Mouse (Mus musculus): ENCODE measurements at regions not wholly inside any gene's neighbourhood (a gene's known extent, or its start where the extent isn't known, plus 50 kb on each side); places are given as distances from the start of the nearest gene placed in this dataset.

GRCm38 (mm10) chr4:35308221-35308620 lies 82.2 kb upstream of the C9orf72 start:
- TF ChIP-seq CEBPB (IDR thresholded peaks at IDR 0.05; ENCODE audit: low read depth): no peak
- TF ChIP-seq CTCF (IDR thresholded peaks at IDR 0.05; ENCODE audit: control insufficient read depth, insufficient read depth, insufficient read length): no peak
- TF ChIP-seq MYOD1 (IDR thresholded peaks at IDR 0.05; ENCODE audit: control insufficient read depth, insufficient read length, low read depth): no peak
- TF ChIP-seq USF1 (IDR thresholded peaks at IDR 0.05; ENCODE audit: low read depth): no peak
- TF ChIP-seq MAX (IDR thresholded peaks at IDR 0.05): no peak
